Mouse (Mus musculus) erythroblast, adult 5-6 weeks (primary cell): Measurements from ENCODE around the gene Lamb2. TPM values are rescaled to one million over a fixed set of nuclear protein-coding genes. Genes with fewer than 3 reads are reported as not detected.

Source experiments
- ATAC-seq: replicated peaks from 2 replicates; pipeline ENCODE4 v1.8.0; 2016; ENCODE audit warnings: moderate number of reproducible peaks, mild to moderate bottlenecking, moderate TSS enrichment, inconsistent platforms; ENCODE audit not compliant: poor library complexity, low FRiP score, severe bottlenecking
- total RNA-seq, 2 experiments: library from RNA; stranded (forward) in 1 of 2; stranded (reverse) in 1 of 2; fragments of 150-400 nt in 1 of 2; fragments of 200-764, 138-1000 nt in 1 of 2; gene quantifications; 2 replicates each; pipeline versions ENCODE4 v1.2.3 to v1.2.4; 2015 to 2017; ENCODE audit warnings: low replicate concordance in 2 of 2

The Lamb2 gene
- total RNA-seq, 2 experiments from 2014 or later: not detected

DNA sequence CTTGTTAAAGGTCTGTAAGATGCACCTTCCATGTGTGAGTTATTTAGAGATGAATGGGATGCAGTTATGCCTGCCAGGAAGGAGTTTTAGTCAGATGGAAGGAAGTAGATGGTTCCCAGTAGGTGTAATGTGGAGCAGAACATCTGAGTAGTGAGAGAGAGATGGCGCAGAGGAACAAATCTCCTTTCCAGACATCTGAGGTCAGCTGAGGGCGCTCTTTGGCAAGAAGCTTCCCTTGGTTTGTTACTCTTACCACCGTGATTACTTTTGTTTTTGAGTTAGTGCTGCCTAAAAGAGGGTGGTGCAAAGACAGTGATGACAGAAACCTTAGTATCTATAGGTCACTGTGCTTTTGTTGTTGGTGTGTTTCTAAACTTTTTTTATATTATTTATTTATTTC is 45.9 kb downstream of the Lamb2 start:
- no peak for ATAC-seq

DNA sequence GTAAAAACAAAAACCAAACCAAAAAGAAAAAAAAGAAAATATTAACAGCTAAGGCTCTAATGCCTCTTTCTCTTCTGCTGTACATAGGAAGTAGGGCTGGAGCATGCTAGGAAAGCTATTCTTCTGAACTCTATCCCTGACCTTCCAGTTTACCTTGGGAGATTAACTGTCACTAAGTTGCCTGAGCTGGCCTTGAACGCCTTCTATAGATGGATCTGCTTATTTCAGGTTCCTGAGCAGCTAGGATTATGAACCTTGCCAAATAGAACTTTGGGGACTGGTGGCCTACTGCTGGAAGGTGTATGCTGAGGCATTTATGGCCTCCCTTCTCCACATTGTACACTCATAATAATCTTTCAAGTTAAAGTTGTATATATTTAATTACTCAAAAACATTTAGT is 51.4 kb downstream of the Lamb2 start:
- no peak for ATAC-seq

GRCm38 (mm10) chr9:108531496-108531895 is 52.0 kb downstream of the Lamb2 start:
- no peak for ATAC-seq

Other genes starting within 250 kb of the Lamb2 start
- 1.7 and 6.7 TPM in 2 replicates for gene Dag1, start 215.8 kb upstream of the Lamb2 start, total RNA-seq (2015; ENCODE audit: low replicate concordance)
- 1.7 TPM in 2 replicates for gene Dag1, start 215.8 kb upstream of the Lamb2 start, total RNA-seq (2017; ENCODE audit: low replicate concordance)
- gene Nicn1, start 189.3 kb upstream of the Lamb2 start, total RNA-seq (2015; ENCODE audit: low replicate concordance): 0.58 TPM in 1 of 2 replicates, not detected in the other
- gene Nicn1, start 189.3 kb upstream of the Lamb2 start, total RNA-seq (2017; ENCODE audit: low replicate concordance): 1.0 TPM in 1 of 2 replicates, not detected in the other
- not detected in 2 replicates for gene Amt, start 182.9 kb upstream of the Lamb2 start, total RNA-seq (2015; ENCODE audit: low replicate concordance)
- gene Amt, start 182.9 kb upstream of the Lamb2 start, total RNA-seq (2017; ENCODE audit: low replicate concordance): 0.51 TPM in 1 of 2 replicates, not detected in the other
- gene Rhoa, start 173.6 kb upstream of the Lamb2 start, total RNA-seq (2015; ENCODE audit: low replicate concordance): 149 and 157 TPM in 2 replicates
- 238 and 268 TPM in 2 replicates for gene Rhoa, start 173.6 kb upstream of the Lamb2 start, total RNA-seq (2017; ENCODE audit: low replicate concordance)
- 6.1 and 9.2 TPM in 2 replicates for gene Tcta, start 173.6 kb upstream of the Lamb2 start, total RNA-seq (2015; ENCODE audit: low replicate concordance)
- 4.1 and 4.5 TPM in 2 replicates for gene Tcta, start 173.6 kb upstream of the Lamb2 start, total RNA-seq (2017; ENCODE audit: low replicate concordance)
- gene Gpx1, start 140.8 kb upstream of the Lamb2 start, total RNA-seq (2015; ENCODE audit: low replicate concordance): 5,168 and 5,395 TPM in 2 replicates
- gene Gpx1, start 140.8 kb upstream of the Lamb2 start, total RNA-seq (2017; ENCODE audit: low replicate concordance): 4,534 and 5,176 TPM in 2 replicates
- 158 and 217 TPM in 2 replicates for gene Usp4, start 131.9 kb upstream of the Lamb2 start, total RNA-seq (2015; ENCODE audit: low replicate concordance)
- 141 and 164 TPM in 2 replicates for gene Usp4, start 131.9 kb upstream of the Lamb2 start, total RNA-seq (2017; ENCODE audit: low replicate concordance)
- gene 1700102P08Rik, start 86.9 kb upstream of the Lamb2 start, total RNA-seq (2015; ENCODE audit: low replicate concordance): 7.3 and 8.6 TPM in 2 replicates
- gene 1700102P08Rik, start 86.9 kb upstream of the Lamb2 start, total RNA-seq (2017; ENCODE audit: low replicate concordance): 10.5 and 11.6 TPM in 2 replicates
- not detected in 2 replicates for gene Ccdc36, start 51.3 kb upstream of the Lamb2 start, total RNA-seq (2015; ENCODE audit: low replicate concordance)
- not detected in 2 replicates for gene Ccdc36, start 51.3 kb upstream of the Lamb2 start, total RNA-seq (2017; ENCODE audit: low replicate concordance)
- gene BC048562, start 43.3 kb upstream of the Lamb2 start, total RNA-seq (2015; ENCODE audit: low replicate concordance): not detected in 2 replicates
- gene BC048562, start 43.3 kb upstream of the Lamb2 start, total RNA-seq (2017; ENCODE audit: low replicate concordance): not detected in 2 replicates
- 6.1 and 21.7 TPM in 2 replicates for gene Ccdc71, start 19.2 kb upstream of the Lamb2 start, total RNA-seq (2015; ENCODE audit: low replicate concordance)
- gene Ccdc71, start 19.2 kb upstream of the Lamb2 start, total RNA-seq (2017; ENCODE audit: low replicate concordance): 1.5 and 5.8 TPM in 2 replicates
- gene Klhdc8b, start 18.2 kb upstream of the Lamb2 start, total RNA-seq (2015; ENCODE audit: low replicate concordance): 0.77 and 2.9 TPM in 2 replicates
- 3.3 and 4.3 TPM in 2 replicates for gene Klhdc8b, start 18.2 kb upstream of the Lamb2 start, total RNA-seq (2017; ENCODE audit: low replicate concordance)
- gene Usp19, start 10.9 kb downstream of the Lamb2 start, total RNA-seq (2015; ENCODE audit: low replicate concordance): 57.9 and 59.6 TPM in 2 replicates
- gene Usp19, start 10.9 kb downstream of the Lamb2 start, total RNA-seq (2017; ENCODE audit: low replicate concordance): 80.2 and 94.7 TPM in 2 replicates
- 18.6 and 69.2 TPM in 2 replicates for gene Qars, start 28.0 kb downstream of the Lamb2 start, total RNA-seq (2015; ENCODE audit: low replicate concordance)
- 54.2 and 64.6 TPM in 2 replicates for gene Qars, start 28.0 kb downstream of the Lamb2 start, total RNA-seq (2017; ENCODE audit: low replicate concordance)
- 26.9 and 40.5 TPM in 2 replicates for gene Qrich1, start 37.1 kb downstream of the Lamb2 start, total RNA-seq (2015; ENCODE audit: low replicate concordance)
- 55.7 and 59.0 TPM in 2 replicates for gene Qrich1, start 37.1 kb downstream of the Lamb2 start, total RNA-seq (2017; ENCODE audit: low replicate concordance)
- 64.2 and 120 TPM in 2 replicates for gene Impdh2, start 80.5 kb downstream of the Lamb2 start, total RNA-seq (2015; ENCODE audit: low replicate concordance)
- 50.0 and 52.2 TPM in 2 replicates for gene Impdh2, start 80.5 kb downstream of the Lamb2 start, total RNA-seq (2017; ENCODE audit: low replicate concordance)
- gene Ndufaf3, start 87.7 kb downstream of the Lamb2 start, total RNA-seq (2015; ENCODE audit: low replicate concordance): 8.3 and 15.9 TPM in 2 replicates
- gene Ndufaf3, start 87.7 kb downstream of the Lamb2 start, total RNA-seq (2017; ENCODE audit: low replicate concordance): 3.1 and 4.2 TPM in 2 replicates
- gene Dalrd3, start 90.2 kb downstream of the Lamb2 start, total RNA-seq (2015; ENCODE audit: low replicate concordance): 26.8 and 47.5 TPM in 2 replicates
- gene Dalrd3, start 90.2 kb downstream of the Lamb2 start, total RNA-seq (2017; ENCODE audit: low replicate concordance): 10.3 and 11.4 TPM in 2 replicates
- gene Wdr6, start 99.0 kb downstream of the Lamb2 start, total RNA-seq (2015; ENCODE audit: low replicate concordance): 2.1 and 4.0 TPM in 2 replicates
- gene Wdr6, start 99.0 kb downstream of the Lamb2 start, total RNA-seq (2017; ENCODE audit: low replicate concordance): 1.5 and 1.7 TPM in 2 replicates
- gene P4htm, start 117.9 kb downstream of the Lamb2 start, total RNA-seq (2015; ENCODE audit: low replicate concordance): not detected in 2 replicates
- 1.8 TPM in 1 of 2 replicates, not detected in the other for gene P4htm, start 117.9 kb downstream of the Lamb2 start, total RNA-seq (2017; ENCODE audit: low replicate concordance)
- 36.6 and 115 TPM in 2 replicates for gene Arih2, start 169.7 kb downstream of the Lamb2 start, total RNA-seq (2015; ENCODE audit: low replicate concordance)
- gene Arih2, start 169.7 kb downstream of the Lamb2 start, total RNA-seq (2017; ENCODE audit: low replicate concordance): 83.3 and 101 TPM in 2 replicates
- 4.2 and 6.5 TPM in 2 replicates for gene Slc25a20, start 182.4 kb downstream of the Lamb2 start, total RNA-seq (2015; ENCODE audit: low replicate concordance)
- gene Slc25a20, start 182.4 kb downstream of the Lamb2 start, total RNA-seq (2017; ENCODE audit: low replicate concordance): 2.2 and 4.9 TPM in 2 replicates
- gene Prkar2a, start 209.6 kb downstream of the Lamb2 start, total RNA-seq (2015; ENCODE audit: low replicate concordance): 2.9 and 5.9 TPM in 2 replicates
- 1.4 and 3.1 TPM in 2 replicates for gene Prkar2a, start 209.6 kb downstream of the Lamb2 start, total RNA-seq (2017; ENCODE audit: low replicate concordance)